Mouse (Mus musculus): ENCODE results near the gene Psmb4. TPM values are rescaled to one million over a fixed set of nuclear protein-coding genes. Genes with fewer than 3 reads are reported as not detected.
"Not testable (repeated sequence)": the region's sequence is repeated elsewhere in the genome, so short reads cannot be mapped to it uniquely, and the experiment has no call there.

The Psmb4 gene
- total RNA-seq, 2 experiments from 2014 or later: 330 to 360 TPM

GRCm38 (mm10) chr3:94911050-94911693 is 24.4 kb upstream of the Psmb4 start:
- DNase-seq (ENCODE audit: low spot score in 2 of 2): no peak

- no peak for DNase-seq (ENCODE audit: low spot score in 2 of 2)
These were observed 19.7 kb upstream of the Psmb4 start for GRCm38 (mm10) chr3:94906482-94906881.

DNA sequence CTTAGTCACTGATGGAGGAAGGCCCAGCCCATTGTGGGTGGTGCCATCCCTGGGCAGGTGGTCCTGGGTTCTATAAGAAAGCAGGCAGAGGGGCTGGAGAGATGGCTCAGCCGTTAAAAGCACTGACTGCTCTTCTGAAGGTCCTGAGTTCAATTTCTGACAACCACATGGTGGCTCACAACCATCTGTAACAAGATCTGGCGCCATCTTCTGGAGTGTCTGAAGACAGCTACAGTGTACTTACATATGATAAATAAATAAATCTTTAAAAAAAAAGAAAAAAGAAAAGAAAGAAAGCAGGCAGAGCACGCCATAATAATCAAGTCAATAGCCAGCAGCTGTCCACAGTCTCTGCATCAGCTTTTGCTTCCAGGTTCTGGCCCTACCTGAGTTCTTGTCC is 18.0 kb upstream of the Psmb4 start:
- DNase-seq (ENCODE audit: low spot score in 2 of 2): not testable (repeated sequence)

GRCm38 (mm10) chr3:94902747-94903146 is 16.0 kb upstream of the Psmb4 start:
- DNase-seq (ENCODE audit: low spot score in 2 of 2): peak in 1 of 2 experiments; percentile 61

GRCm38 (mm10) chr3:94894076-94894475 is 7.3 kb upstream of the Psmb4 start:
- no peak for DNase-seq (ENCODE audit: low spot score in 2 of 2)

DNA sequence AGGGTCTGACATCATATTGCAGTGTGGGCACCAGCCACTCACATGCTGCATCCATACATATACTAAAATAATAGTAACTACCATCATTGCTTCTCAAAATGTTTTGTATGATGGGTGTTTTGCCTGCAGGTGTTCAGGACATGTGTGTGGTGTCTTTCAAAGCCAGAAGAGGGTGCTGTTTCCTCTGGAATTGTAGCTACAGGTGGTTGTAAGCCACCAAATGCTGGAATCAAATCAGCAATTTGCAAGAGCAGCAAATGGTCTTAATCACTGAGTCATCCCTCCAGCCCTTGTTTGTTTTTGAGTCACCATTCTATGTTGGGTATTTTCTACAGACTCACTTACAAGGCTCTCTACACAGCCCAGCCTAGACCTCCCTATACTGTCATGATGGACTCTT is 1.8 kb upstream of the Psmb4 start:
- no peak for DNase-seq (ENCODE audit: low spot score in 2 of 2)

- DNase-seq (ENCODE audit: low spot score in 2 of 2): no peak
These were observed 4.2 kb downstream of the Psmb4 start for GRCm38 (mm10) chr3:94882579-94882978.

DNA sequence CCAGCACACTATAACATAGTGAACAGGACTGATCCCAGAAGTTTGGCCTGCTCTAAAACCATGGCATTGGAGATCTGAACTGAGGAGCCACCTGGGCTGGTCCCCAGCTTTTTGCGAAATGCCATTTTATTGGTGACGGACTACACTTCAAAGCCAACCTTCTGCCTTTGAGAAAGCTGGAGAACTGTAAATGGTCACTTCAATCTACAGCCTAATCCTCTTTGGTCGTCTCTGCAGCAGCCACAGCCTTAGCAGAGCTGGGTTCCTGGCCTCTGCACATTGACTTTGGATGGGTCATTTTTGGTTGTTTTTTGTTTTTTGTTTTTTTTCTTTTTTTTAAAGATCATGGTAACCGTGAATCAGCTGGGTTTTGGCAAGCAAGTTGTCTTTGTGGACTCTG is 4.9 kb downstream of the Psmb4 start:
- DNase-seq (ENCODE audit: low spot score in 2 of 2): no peak

DNA sequence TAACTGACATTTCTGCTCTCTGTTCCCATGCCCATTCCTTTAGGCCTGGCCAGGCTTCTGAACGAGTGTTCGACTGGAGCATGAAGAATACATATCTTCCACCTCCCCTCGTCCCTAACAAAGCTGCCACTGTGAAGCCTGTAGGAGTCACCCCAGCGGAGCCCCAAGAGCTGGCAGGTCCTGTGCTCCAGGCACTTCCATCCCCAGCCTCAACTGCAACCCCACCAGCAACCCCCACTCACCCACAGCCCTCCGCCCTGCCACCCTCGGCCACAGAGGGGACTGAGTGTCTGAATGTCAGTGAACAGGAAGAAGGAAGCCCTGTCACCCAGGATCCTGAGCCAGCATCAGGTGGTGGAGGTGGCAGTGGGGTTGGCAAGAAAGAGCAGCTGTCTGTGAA is 8.1 kb downstream of the Psmb4 start:
- DNase-seq (ENCODE audit: low spot score in 2 of 2): no peak

- no peak for DNase-seq (ENCODE audit: low spot score in 2 of 2)
These were observed 17.8 kb downstream of the Psmb4 start for GRCm38 (mm10) chr3:94869011-94869410.

DNA sequence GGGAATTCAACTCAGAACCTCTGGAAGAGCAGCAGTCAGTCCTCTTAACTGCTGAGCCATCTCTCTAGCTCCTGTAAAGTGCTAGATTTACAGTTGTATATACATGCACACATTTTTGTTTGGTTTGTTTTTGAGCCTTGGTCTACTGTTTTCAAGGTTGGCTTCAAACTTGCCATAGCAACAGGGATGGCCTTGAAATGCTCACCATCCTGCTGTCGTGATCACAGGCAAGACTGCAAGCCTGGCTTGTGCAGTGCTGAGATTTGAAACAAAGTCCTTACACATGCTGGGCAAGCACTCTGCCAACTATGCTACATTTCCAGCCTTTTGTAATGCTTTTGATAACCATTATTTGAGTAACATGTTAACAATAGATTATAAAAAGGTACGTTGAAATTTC is 27.3 kb downstream of the Psmb4 start:
- no peak for DNase-seq (ENCODE audit: low spot score in 2 of 2)

- no peak for DNase-seq (ENCODE audit: low spot score in 2 of 2)
These were observed 34.5 kb downstream of the Psmb4 start for GRCm38 (mm10) chr3:94852215-94852614.

- no peak for DNase-seq (ENCODE audit: low spot score in 2 of 2)
These were observed 35.0 kb downstream of the Psmb4 start for GRCm38 (mm10) chr3:94851731-94852130.

- peak; percentile 21 to 57 for DNase-seq (ENCODE audit: low spot score in 2 of 2)
These were observed 37.4 kb downstream of the Psmb4 start for GRCm38 (mm10) chr3:94849338-94849737.

DNA sequence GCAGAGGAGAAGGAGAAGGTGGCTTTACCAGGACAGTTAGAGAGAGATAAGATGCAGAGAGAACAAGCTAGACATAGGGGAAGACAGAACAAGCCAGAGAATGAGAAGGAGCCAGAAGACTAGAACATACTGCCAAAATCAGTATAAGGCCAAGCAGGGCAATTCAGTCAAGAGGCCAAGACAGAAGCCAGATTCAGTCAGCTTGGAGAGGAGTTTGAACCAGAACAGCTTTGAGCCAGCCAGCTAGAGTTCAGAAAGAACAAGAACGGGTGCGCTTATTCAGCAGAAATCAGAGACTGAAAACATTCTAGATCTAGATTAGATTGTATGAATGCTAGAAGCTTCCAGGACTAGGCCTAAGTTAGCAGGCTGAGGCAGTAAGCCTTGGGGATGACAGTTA is 39.4 kb downstream of the Psmb4 start:
- DNase-seq (ENCODE audit: low spot score in 2 of 2): no peak

DNA sequence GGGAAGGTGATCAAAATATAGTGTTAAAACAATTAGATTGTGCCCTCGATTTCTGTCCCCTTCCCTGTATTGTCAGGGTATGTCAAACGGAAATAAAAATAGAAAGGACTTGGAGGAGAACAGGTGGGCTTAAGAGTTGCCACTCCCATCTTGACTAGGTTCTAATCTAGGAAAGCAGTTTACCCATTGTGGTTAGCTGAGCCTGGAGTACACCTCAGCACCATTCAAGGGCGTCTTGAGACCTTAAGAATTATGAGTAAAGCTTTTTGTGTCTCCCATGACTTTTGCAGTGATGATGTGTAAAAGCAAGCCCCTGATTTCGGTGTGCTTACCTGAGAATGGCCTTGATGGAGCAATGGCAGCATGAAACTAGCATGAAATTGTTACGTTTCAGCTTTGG is 47.7 kb downstream of the Psmb4 start:
- no peak for DNase-seq (ENCODE audit: low spot score in 2 of 2)

- DNase-seq (ENCODE audit: low spot score in 2 of 2): peak in 1 of 2 experiments; percentile 33
These were observed 48.1 kb downstream of the Psmb4 start for GRCm38 (mm10) chr3:94838631-94839030.

DNA sequence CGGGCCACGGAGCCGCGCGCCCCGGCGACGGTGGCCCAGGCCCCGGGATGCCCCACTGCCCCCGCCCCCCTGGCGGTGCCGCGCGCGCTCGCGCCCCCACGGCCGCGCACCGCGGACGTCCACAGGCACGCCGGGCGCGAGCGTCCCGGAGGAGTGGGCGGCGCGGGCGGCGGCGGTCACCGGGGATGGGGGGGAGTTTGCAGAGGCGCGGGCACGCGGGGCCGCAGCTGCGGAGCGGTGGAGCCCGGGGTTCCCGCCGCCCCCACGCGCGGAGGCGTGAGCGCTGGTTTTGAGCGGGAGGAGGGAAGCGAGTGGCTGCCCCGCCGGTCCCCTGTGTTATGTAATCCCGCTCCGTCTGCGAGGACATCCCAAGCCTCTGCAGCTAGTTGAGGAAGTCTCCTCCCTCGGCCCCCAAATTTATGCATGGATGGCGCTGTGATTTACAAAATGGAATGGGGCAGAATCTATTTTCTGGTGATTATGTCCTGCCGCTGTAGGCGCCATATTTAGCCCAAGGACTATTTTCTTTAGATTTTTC is 48.7 kb downstream of the Psmb4 start:
- DNase-seq (ENCODE audit: low spot score in 2 of 2): peak; percentile 82 to 86

GRCm38 (mm10) chr3:94837183-94837890 is 49.4 kb downstream of the Psmb4 start, which contains the start of gene Pogz:
TSS of gene Pogz (plus strand) at chr3:94837567.
- DNase-seq (ENCODE audit: low spot score in 2 of 2): peak; percentile 93 to 97

DNA sequence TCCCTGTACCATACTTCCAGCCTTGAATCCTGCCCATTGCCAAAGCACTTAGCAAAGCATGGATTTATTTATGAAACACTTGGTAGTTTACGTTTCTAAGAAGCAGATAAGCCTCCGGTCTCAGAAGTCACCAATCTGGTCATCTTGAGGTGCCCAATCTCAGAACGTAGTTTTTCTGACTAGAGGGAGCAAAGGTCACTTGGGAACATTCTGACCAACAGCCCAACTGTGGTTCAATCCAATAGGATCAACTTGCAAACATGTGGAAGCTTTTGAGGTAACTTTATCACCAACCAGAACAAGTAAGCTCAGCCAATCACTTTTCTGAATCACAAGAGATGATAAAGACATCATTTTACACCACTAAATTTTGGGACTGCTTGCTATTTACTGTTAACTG is 51.4 kb downstream of the Psmb4 start:
- DNase-seq (ENCODE audit: low spot score in 2 of 2): no peak
